Mouse (Mus musculus) heart, embryonic 12.5 days (tissue): ENCODE data around the gene Ubl4b. TPM values are rescaled to one million over a fixed set of nuclear protein-coding genes. Genes with fewer than 3 reads are reported as not detected.

Source experiments
- ATAC-seq: fragments of 200-750 bp; cut with Nextera tagmentation; 2 replicates; pipeline ENCODE4 v1.8.0; 2017; ENCODE audit warnings: moderate TSS enrichment, moderate library complexity; ENCODE audit not compliant: insufficient number of reproducible peaks, low FRiP score
- H3K27ac ChIP-seq: fragments of 300-500 bp; sonication (generic); 2 replicates; pipeline ENCODE4 v1.5.1; 2016; ENCODE audit warnings: mild to moderate bottlenecking, moderate library complexity; ENCODE audit not compliant: poor library complexity, severe bottlenecking
- H3K27me3 ChIP-seq: fragments of 300-500 bp; sonication (generic); replicated peaks from 2 replicates; pipeline ENCODE4 v1.6.1; 2016; ENCODE audit warnings: mild to moderate bottlenecking, moderate library complexity
- H3K36me3 ChIP-seq: fragments of 300-500 bp; sonication (generic); 2 replicates; pipeline ENCODE4 v1.6.1; 2016; ENCODE audit warnings: mild to moderate bottlenecking, moderate library complexity
- H3K4me1 ChIP-seq: fragments of 300-500 bp; sonication (generic); replicated peaks from 2 replicates; pipeline ENCODE4 v1.6.1; 2016; ENCODE audit warnings: mild to moderate bottlenecking
- H3K4me2 ChIP-seq: fragments of 300-500 bp; sonication (generic); 2 replicates; pipeline ENCODE4 v1.6.1; 2016; ENCODE audit warnings: mild to moderate bottlenecking, moderate library complexity
- H3K4me3 ChIP-seq: fragments of 300-500 bp; sonication (generic); 2 replicates; pipeline ENCODE4 v1.5.1; 2016; ENCODE audit warnings: mild to moderate bottlenecking
- H3K9ac ChIP-seq: fragments of 300-500 bp; sonication (generic); 2 replicates; pipeline ENCODE4 v1.6.1; 2016; ENCODE audit warnings: mild to moderate bottlenecking, moderate library complexity
- H3K9me3 ChIP-seq: fragments of 300-500 bp; sonication (generic); replicated peaks from 2 replicates; pipeline ENCODE4 v1.6.1; 2016; ENCODE audit warnings: mild to moderate bottlenecking, moderate library complexity
- WGBS: fragments of 180-500 bp; shearing (Covaris S2); methylation state at CpG from one replicate; pipeline ENCODE4 v1.1.7; 2016; 5-methylcytosine and 5-hydroxymethylcytosine counted together
- polyA plus RNA-seq: library from polyadenylated mRNA; unstranded; fragments of >200 nt; fragmentation: Nextera tagmentation; extraction: Ambion mirVana; gene quantifications from 2 replicates; pipeline ENCODE4 v1.2.1, GENCODE M21; 2016

Ubl4b gene
- polyA plus RNA-seq, 1 experiment from 2014 or later: not detected

GRCm38 (mm10) chr3:107567766-107568165, 12.9 kb upstream of the Ubl4b start:
- Histone ChIP-seq H3K4me2 (no peak overlapping the region), H3K27me3 (peaks cover 17% of the 10 kb centered on the region), H3K27ac (no peak overlapping the region), H3K9me3 (no peaks in the 10 kb centered on the region), H3K9ac (0 out of 2 replicates have a peak overlapping the region, but pooled peaks have one; percentile 1), H3K4me3 (no peak overlapping the region), H3K4me1 (peaks cover 59% of the 10 kb centered on the region), H3K36me3 (no peaks in the 10 kb centered on the region)
- ATAC-seq: no peak
- WGBS: 69% methylated on average over 7 of the region's 7 CpGs

- no peak for ATAC-seq
- Histone ChIP-seq H3K4me1 (peaks cover 76% of the 10 kb centered on the region), H3K27me3 (peaks cover 17% of the 10 kb centered on the region; the same call in 1 of the 2 replicates), H3K36me3 (no peaks in the 10 kb centered on the region), H3K9ac (no peak overlapping the region; the same call in 1 of the 2 replicates), H3K9me3 (no peaks in the 10 kb centered on the region), H3K4me3 (no peak overlapping the region), H3K27ac (peak overlapping the region; percentile 79), H3K4me2 (no peak overlapping the region)
- 14% methylated on average over 3 of the region's 3 CpGs for WGBS
Observed at GRCm38 (mm10) chr3:107565331-107565730, 10.5 kb upstream of the Ubl4b start.

DNA sequence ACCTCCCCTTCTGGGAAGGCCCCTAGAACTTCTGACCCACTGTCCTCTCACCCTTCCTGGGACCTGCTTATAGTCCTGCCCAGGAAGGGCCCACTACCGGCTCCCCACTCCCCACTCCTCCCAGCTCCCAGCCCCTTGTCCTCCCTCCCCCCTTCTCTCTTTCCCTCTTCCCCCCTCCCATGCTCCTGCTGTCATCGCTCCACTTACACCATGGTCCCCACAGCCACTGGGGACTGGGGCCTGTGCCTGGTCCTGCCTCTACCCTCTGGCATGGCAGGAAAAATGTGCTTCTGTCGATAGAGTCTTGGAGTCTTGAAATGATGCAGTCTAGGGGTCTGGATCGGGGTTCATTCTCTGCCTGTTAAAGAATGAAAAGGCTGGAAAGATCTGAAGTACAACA, 9.0 kb upstream of the Ubl4b start:
- Histone ChIP-seq H3K4me3 (no peak overlapping the region), H3K9me3 (no peaks in the 10 kb centered on the region), H3K9ac (no peak overlapping the region), H3K36me3 (no peaks in the 10 kb centered on the region), H3K4me2 (peak overlapping the region; percentile 9; the same call in 1 of the 2 replicates), H3K27ac (peak overlapping the region; percentile 93), H3K27me3 (peaks cover 15% of the 10 kb centered on the region; the same call in 1 of the 2 replicates), H3K4me1 (peaks cover 69% of the 10 kb centered on the region)
- 7% methylated on average over 4 of the region's 4 CpGs for WGBS
- peak; percentile 63 for ATAC-seq

DNA sequence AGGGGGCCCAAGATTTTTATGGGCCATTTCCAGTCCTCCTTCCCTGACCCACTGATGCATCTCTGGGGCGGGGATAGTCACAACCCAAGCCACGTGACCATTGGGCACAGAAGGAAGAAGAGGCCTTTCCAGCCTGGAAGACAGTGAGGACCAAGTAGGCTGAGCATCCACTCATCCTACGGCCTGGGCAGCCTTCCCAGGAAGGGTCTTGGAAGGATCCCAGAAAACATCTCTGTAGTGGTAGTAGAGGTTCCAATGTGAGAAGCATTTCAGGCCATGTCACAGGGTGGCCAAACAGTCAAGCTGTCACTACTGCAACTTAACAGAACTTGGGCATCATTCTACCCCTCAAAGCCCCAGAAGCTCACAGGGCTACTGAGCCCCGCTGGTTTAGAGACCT, 7.7 kb upstream of the Ubl4b start:
- no peaks in the 10 kb centered on the region for H3K9me3 ChIP-seq
- no peaks in the 10 kb centered on the region for H3K36me3 ChIP-seq
- no peak overlapping the region for H3K9ac ChIP-seq
- no peak overlapping the region for H3K4me3 ChIP-seq
- no peak overlapping the region; the same call in 1 of the 2 replicates for H3K27ac ChIP-seq
- H3K4me1 ChIP-seq: peaks cover 56% of the 10 kb centered on the region
- H3K4me2 ChIP-seq: no peak overlapping the region
- peaks cover 24% of the 10 kb centered on the region for H3K27me3 ChIP-seq
- no peak for ATAC-seq
- 83% methylated on average over 4 of the region's 4 CpGs for WGBS

DNA sequence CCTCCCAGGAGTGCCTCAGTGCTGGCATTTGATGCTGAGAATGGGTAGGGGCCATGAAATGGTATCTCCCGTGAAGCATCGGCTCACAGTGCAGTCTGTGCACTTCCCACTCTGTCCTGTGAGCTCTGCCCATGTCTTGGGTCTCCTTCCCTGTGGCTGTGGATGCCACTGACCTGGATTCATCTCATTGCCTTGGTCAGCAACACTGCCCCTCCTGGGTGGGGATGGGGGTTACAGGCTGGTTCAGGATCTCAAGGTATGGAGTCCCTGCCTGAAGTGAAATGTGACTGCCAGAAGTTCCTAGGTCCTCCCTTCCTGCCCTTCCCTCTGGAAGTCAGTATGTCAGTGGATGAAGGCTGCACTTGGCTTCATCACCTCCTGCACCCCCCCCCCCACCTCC, 7.2 kb upstream of the Ubl4b start:
- Histone ChIP-seq H3K36me3 (no peaks in the 10 kb centered on the region), H3K4me2 (no peak overlapping the region), H3K27ac (no peak overlapping the region), H3K4me1 (peaks cover 53% of the 10 kb centered on the region), H3K9me3 (no peaks in the 10 kb centered on the region), H3K9ac (no peak overlapping the region), H3K4me3 (no peak overlapping the region), H3K27me3 (peaks cover 28% of the 10 kb centered on the region)
- no peak for ATAC-seq
- WGBS: 78% methylated on average over 2 of the region's 2 CpGs

DNA sequence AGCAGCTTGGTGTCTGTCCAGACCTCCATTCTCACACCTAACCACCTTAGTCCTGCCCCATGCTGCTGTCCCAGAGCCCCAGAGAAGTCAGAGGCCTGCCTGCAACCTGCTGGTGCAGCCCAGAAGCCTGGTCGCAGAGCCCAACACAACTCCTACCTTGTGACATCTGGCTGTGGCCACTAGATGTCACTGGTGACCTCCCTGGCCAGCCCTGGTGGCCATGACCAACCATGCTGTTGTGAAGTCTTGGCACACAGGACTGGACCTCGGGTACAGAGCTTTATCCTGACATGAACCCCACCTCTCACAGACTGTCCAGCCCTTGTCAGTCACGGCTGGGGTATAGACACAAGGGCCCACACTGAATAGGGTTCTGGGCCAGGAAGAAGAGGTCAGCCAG, 4.3 kb upstream of the Ubl4b start:
- peaks cover 30% of the 10 kb centered on the region for H3K4me1 ChIP-seq
- H3K27ac ChIP-seq: no peak overlapping the region
- no peak overlapping the region for H3K4me2 ChIP-seq
- peak; percentile 34; the same call in 1 of the 2 replicates for ATAC-seq
- H3K27me3 ChIP-seq: peaks cover 51% of the 10 kb centered on the region
- no peaks in the 10 kb centered on the region for H3K36me3 ChIP-seq
- H3K9ac ChIP-seq: no peak overlapping the region
- WGBS: 4% methylated on average over 3 of the region's 3 CpGs
- H3K9me3 ChIP-seq: no peaks in the 10 kb centered on the region
- H3K4me3 ChIP-seq: no peak overlapping the region

- H3K4me1 ChIP-seq: peaks cover 27% of the 10 kb centered on the region
- peaks cover 51% of the 10 kb centered on the region for H3K27me3 ChIP-seq
Observed at GRCm38 (mm10) chr3:107558740-107559139, 3.9 kb upstream of the Ubl4b start.

GRCm38 (mm10) chr3:107550409-107551049, 4.3 kb downstream of the Ubl4b start:
- WGBS: 73% methylated on average over 17 of the region's 17 CpGs
- H3K9ac ChIP-seq: no peak overlapping the region
- no peaks in the 10 kb centered on the region for H3K4me1 ChIP-seq
- H3K4me2 ChIP-seq: no peak overlapping the region
- no peak overlapping the region for H3K27ac ChIP-seq
- no peaks in the 10 kb centered on the region for H3K9me3 ChIP-seq
- no peaks in the 10 kb centered on the region for H3K36me3 ChIP-seq
- H3K27me3 ChIP-seq: peaks cover 33% of the 10 kb centered on the region
- H3K4me3 ChIP-seq: no peak overlapping the region
- no peak for ATAC-seq

More at GRCm38 (mm10) chr3:107558740-107559139, 3.9 kb upstream of the Ubl4b start:
- Histone ChIP-seq H3K9me3 (no peaks in the 10 kb centered on the region), H3K9ac (no peak overlapping the region), H3K27ac (no peak overlapping the region), H3K36me3 (no peaks in the 10 kb centered on the region), H3K4me3 (no peak overlapping the region), H3K4me2 (no peak overlapping the region)
- ATAC-seq: no peak
- WGBS: 21% methylated on average over 3 of the region's 3 CpGs

DNA sequence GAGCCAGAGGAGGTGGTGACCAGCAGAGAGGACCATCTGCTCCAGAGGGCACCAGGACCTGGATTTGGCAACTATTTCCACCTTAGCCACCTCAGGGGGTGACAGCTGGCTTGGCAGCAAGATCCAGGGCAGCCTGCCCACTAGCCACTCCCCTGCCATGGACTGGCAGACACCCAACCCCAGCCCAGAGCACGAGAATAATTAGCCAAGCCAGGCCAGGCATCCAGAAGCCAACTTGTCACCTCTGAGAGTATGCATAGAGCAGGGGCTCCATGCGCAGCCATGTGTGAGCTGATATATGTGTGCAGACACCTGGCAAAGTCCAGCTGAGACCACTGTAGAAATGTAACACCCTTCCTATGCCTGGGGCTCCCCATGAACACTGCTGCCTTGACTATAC, 7.9 kb downstream of the Ubl4b start:
- H3K27me3 ChIP-seq: peaks cover 15% of the 10 kb centered on the region; the same call in 1 of the 2 replicates
- no peak overlapping the region for H3K4me2 ChIP-seq
- ATAC-seq: no peak
- H3K27ac ChIP-seq: no peak overlapping the region
- H3K4me3 ChIP-seq: no peak overlapping the region
- H3K9me3 ChIP-seq: no peaks in the 10 kb centered on the region
- 55% methylated on average over 2 of the region's 2 CpGs for WGBS
- H3K36me3 ChIP-seq: no peaks in the 10 kb centered on the region
- no peaks in the 10 kb centered on the region for H3K4me1 ChIP-seq
- H3K9ac ChIP-seq: no peak overlapping the region

DNA sequence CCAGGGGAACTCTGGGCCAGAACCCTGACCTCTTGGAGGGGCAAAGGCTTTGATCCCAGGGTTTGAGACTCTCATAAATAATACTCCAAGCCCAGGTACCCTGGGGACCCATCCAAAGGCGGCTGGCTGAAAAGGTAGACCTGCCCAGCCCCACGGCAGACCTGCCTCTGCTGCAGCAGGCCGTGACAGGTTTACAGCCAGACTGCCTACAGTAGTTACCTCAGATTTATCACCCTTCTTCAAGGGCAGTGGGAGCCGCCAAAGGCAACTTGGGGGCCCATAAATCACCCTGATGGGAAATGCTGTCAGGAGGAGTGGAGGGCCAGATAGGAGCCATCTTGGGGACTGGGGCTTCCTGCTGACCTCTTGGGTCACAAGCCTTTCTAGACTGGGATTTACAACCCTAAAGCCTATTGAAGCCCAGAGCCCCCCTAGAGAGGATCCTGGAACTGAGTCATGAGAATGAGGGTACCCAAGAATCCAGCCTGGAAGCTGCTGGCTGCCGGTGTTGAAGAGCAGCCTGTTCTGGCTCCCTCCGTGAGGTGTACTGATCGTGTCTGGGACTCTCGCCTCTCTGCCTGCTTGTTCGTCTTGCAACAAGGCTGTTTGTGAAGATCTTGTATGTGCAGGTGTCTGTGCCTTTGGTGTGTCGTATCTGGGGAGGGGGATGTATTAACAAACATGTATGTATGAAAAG, 9.0 kb downstream of the Ubl4b start:
- H3K4me3 ChIP-seq: no peak overlapping the region
- H3K4me1 ChIP-seq: no peaks in the 10 kb centered on the region
- H3K36me3 ChIP-seq: no peaks in the 10 kb centered on the region
- ATAC-seq: no peak
- H3K4me2 ChIP-seq: no peak overlapping the region
- H3K27ac ChIP-seq: no peak overlapping the region
- peaks cover 16% of the 10 kb centered on the region; the same call in 1 of the 2 replicates for H3K27me3 ChIP-seq
- no peaks in the 10 kb centered on the region for H3K9me3 ChIP-seq
- no peak overlapping the region for H3K9ac ChIP-seq
- WGBS: 67% methylated on average over 10 of the region's 10 CpGs

DNA sequence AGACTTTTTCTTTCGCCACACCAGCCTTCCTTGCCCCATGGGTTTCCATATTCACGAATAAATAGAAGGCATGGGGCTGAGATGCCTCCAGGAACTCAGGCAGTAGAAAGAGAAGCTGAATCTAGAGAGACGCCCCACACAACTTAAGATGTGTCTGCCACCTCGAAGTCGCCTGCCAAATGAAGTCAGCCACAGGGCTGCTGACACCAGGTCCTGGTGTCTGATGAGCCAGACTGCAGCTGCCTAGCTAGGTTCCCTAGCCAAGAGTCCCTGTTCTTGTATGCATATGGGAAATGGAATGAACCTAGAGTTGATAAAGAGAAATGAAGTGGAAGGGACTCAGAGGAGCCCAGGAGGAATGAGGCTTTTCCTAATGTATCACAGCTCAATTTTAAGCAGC, 9.6 kb downstream of the Ubl4b start:
- peaks cover 19% of the 10 kb centered on the region; the same call in 1 of the 2 replicates for H3K27me3 ChIP-seq
- no peak overlapping the region for H3K4me2 ChIP-seq
- WGBS: 69% methylated on average over 5 of the region's 5 CpGs
- no peaks in the 10 kb centered on the region for H3K4me1 ChIP-seq
- H3K9ac ChIP-seq: no peak overlapping the region
- H3K36me3 ChIP-seq: no peaks in the 10 kb centered on the region
- no peak overlapping the region for H3K27ac ChIP-seq
- H3K9me3 ChIP-seq: no peaks in the 10 kb centered on the region
- ATAC-seq: no peak
- no peak overlapping the region for H3K4me3 ChIP-seq
